Mouse (Mus musculus): ENCODE measurements around the gene Tbc1d14. TPM values are rescaled to one million over a fixed set of nuclear protein-coding genes. Genes with fewer than 3 reads are reported as not detected.

The Tbc1d14 gene
- polyA plus RNA-seq, 1 experiment from 2014 or later = 63.8 TPM

- H3K9ac ChIP-seq (ENCODE audit: low read depth, low read length) = no peak overlapping the region
- no peak overlapping the region for H3K4me3 ChIP-seq (ENCODE audit: low read length)
- no peaks in the 10 kb centered on the region for H3K9me3 ChIP-seq (ENCODE audit: control insufficient read depth, low read length)
- H3K27me3 ChIP-seq (replicated peaks; ENCODE audit: control insufficient read depth, insufficient read depth, low read length) = no peaks in the 10 kb centered on the region
- H3K4me2 ChIP-seq (ENCODE audit: low read length) = no peak overlapping the region
- H3K36me3 ChIP-seq (ENCODE audit: control insufficient read depth, insufficient read depth, low read length) = no peaks in the 10 kb centered on the region
- 79% methylated on average over 2 of the region's 2 CpGs for WGBS
- H3K27ac ChIP-seq (ENCODE audit: low read depth, low read length) = no peak overlapping the region
- no peak for ATAC-seq
- no peaks in the 10 kb centered on the region; the same call in 1 of the 2 replicates for H3K4me1 ChIP-seq (ENCODE audit: control insufficient read depth, insufficient read depth, low read depth, low read length)
These were observed 39.9 kb downstream of the Tbc1d14 start for GRCm38 (mm10) chr5:36553056-36553606.

DNA sequence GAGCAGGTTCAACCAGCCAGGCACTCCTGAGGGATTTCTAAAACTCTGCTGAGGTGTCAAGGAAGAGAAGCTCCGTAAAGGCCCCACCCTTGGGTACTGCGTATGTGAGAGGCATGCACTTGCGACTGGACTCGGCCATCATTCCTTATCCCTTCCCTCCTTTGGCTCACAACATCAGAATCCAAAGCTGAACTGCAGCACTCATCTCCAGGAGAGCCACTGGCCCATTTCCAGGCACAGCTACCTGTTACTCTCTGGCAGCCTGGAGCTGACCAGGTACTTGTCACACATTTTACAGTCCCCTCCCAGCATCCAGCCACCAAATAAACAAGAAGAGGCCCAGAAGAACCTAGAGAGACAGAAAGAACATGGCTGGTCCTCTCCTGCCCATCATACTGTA, 40.7 kb downstream of the Tbc1d14 start:
- no peaks in the 10 kb centered on the region for H3K36me3 ChIP-seq (ENCODE audit: control insufficient read depth, insufficient read depth, low read length)
- H3K27me3 ChIP-seq (replicated peaks; ENCODE audit: control insufficient read depth, insufficient read depth, low read length) = no peaks in the 10 kb centered on the region
- H3K27ac ChIP-seq (ENCODE audit: low read depth, low read length) = no peak overlapping the region
- H3K4me2 ChIP-seq (ENCODE audit: low read length) = no peak overlapping the region
- WGBS = 94% methylated on average over 4 of the region's 4 CpGs
- no peak for ATAC-seq
- H3K4me1 ChIP-seq (ENCODE audit: control insufficient read depth, insufficient read depth, low read depth, low read length) = no peaks in the 10 kb centered on the region
- no peak overlapping the region for H3K9ac ChIP-seq (ENCODE audit: low read depth, low read length)
- no peaks in the 10 kb centered on the region for H3K9me3 ChIP-seq (ENCODE audit: control insufficient read depth, low read length)
- H3K4me3 ChIP-seq (ENCODE audit: low read length) = no peak overlapping the region

DNA sequence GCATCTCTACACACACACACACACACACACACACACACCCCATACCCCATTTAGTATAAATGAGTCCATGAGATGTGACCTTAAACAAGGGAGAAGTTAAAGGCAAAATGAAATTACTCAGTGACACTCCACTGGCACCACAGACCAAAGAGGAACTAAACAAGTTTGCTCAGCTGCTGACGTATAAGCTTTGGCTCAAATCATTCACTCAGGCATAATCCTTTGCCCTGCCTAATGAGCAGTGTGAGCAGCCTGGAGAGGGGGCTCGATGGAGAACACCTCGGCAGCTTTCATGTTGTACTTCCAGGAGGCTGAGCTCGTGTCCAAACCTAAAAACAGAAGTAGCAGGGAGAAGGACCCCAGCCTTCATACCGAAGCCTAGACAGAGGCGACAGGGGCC, 43.8 kb downstream of the Tbc1d14 start:
- Histone ChIP-seq H3K9ac (ENCODE audit: low read depth, low read length) (no peak overlapping the region), H3K27me3 (replicated peaks; ENCODE audit: control insufficient read depth, insufficient read depth, low read length) (no peaks in the 10 kb centered on the region), H3K4me1 (ENCODE audit: control insufficient read depth, insufficient read depth, low read depth, low read length) (no peaks in the 10 kb centered on the region), H3K27ac (ENCODE audit: low read depth, low read length) (no peak overlapping the region), H3K9me3 (ENCODE audit: control insufficient read depth, low read length) (no peaks in the 10 kb centered on the region), H3K4me3 (ENCODE audit: low read length) (no peak overlapping the region), H3K36me3 (ENCODE audit: control insufficient read depth, insufficient read depth, low read length) (no peaks in the 10 kb centered on the region), H3K4me2 (ENCODE audit: low read length) (no peak overlapping the region)
- no peak for ATAC-seq
- WGBS = 71% methylated on average over 6 of the region's 6 CpGs

DNA sequence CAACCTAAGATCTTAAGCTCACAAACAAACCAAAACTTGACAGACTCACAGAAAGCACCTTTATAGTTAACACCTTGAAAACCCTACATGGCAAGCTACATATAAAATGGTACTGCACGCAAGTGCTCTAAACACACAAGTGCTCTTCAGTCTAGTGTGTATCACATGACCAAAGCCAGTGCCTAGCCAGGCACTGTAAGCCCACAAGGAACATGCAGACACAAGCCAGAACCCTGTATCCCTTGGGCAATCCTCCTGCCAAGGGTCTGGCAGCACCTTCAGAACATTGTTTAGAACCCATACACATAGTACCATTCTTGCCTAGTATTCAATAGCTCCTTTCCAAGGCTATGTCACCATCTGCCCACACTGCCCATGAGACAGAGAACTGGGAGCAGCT, 48.3 kb downstream of the Tbc1d14 start:
- Histone ChIP-seq H3K4me2 (ENCODE audit: low read length) (no peak overlapping the region), H3K4me3 (ENCODE audit: low read length) (no peak overlapping the region), H3K27ac (ENCODE audit: low read depth, low read length) (no peak overlapping the region), H3K27me3 (replicated peaks; ENCODE audit: control insufficient read depth, insufficient read depth, low read length) (no peaks in the 10 kb centered on the region), H3K9ac (ENCODE audit: low read depth, low read length) (no peak overlapping the region), H3K9me3 (ENCODE audit: control insufficient read depth, low read length) (no peaks in the 10 kb centered on the region), H3K4me1 (ENCODE audit: control insufficient read depth, insufficient read depth, low read depth, low read length) (no peaks in the 10 kb centered on the region), H3K36me3 (ENCODE audit: control insufficient read depth, insufficient read depth, low read length) (no peaks in the 10 kb centered on the region)
- WGBS = 87% methylated on average over 1 of the region's 1 CpGs
- no peak for ATAC-seq

DNA sequence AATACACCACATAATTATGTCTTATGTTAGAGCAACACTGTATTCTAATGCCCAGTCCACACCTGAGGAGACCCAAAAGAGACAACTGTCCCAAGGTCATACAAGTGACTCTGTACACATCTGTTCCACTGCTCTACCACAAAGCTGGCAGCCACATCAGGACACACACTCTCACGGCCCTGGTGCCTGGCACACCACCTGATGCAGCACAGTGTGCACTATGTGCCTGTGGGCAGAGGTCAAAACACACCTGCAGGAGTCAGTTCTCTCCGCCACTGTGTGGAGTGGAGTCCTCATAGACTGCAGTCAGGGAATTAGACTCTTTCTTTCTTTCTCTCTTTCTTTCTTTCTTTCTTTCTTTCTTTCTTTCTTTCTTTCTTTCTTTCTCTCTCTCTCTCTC, 52.1 kb downstream of the Tbc1d14 start:
- Histone ChIP-seq H3K4me1 (ENCODE audit: control insufficient read depth, insufficient read depth, low read depth, low read length) (no peaks in the 10 kb centered on the region), H3K4me3 (ENCODE audit: low read length) (no peak overlapping the region), H3K4me2 (ENCODE audit: low read length) (no peak overlapping the region), H3K27me3 (replicated peaks; ENCODE audit: control insufficient read depth, insufficient read depth, low read length) (no peaks in the 10 kb centered on the region), H3K9ac (ENCODE audit: low read depth, low read length) (no peak overlapping the region), H3K36me3 (ENCODE audit: control insufficient read depth, insufficient read depth, low read length) (no peaks in the 10 kb centered on the region), H3K27ac (ENCODE audit: low read depth, low read length) (no peak overlapping the region), H3K9me3 (ENCODE audit: control insufficient read depth, low read length) (no peaks in the 10 kb centered on the region)
- 85% methylated on average over 2 of the region's 2 CpGs for WGBS
- no peak for ATAC-seq

- ATAC-seq = no peak
- no peak overlapping the region for H3K4me2 ChIP-seq (ENCODE audit: low read length)
- no peaks in the 10 kb centered on the region for H3K27me3 ChIP-seq (replicated peaks; ENCODE audit: control insufficient read depth, insufficient read depth, low read length)
- no peak overlapping the region for H3K4me3 ChIP-seq (ENCODE audit: low read length)
- H3K27ac ChIP-seq (ENCODE audit: low read depth, low read length) = no peak overlapping the region
- WGBS = 47% methylated on average over 4 of the region's 4 CpGs
- H3K9me3 ChIP-seq (ENCODE audit: control insufficient read depth, low read length) = no peaks in the 10 kb centered on the region
- H3K4me1 ChIP-seq (ENCODE audit: control insufficient read depth, insufficient read depth, low read depth, low read length) = no peaks in the 10 kb centered on the region
- no peaks in the 10 kb centered on the region for H3K36me3 ChIP-seq (ENCODE audit: control insufficient read depth, insufficient read depth, low read length)
- no peak overlapping the region for H3K9ac ChIP-seq (ENCODE audit: low read depth, low read length)
These were observed 54.4 kb downstream of the Tbc1d14 start for GRCm38 (mm10) chr5:36538576-36539187.

DNA sequence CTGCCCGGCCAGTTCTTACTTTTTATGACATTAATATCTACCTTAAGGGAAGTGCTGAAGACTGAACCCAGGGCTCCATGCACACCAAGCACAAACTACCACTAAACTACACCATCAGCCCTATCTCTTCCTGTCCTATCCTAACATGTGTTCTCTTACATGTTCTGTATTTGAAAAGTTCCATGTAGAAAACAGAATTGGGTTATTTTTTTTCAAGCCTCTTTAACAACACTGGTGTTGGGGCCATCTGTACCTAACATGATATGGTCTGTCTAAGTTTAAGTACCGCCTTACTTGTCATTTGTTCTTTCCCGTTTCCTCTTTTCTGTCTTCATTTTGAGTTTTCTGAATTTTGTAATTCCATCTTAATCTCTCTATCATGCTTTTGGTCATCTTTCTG, 56.7 kb downstream of the Tbc1d14 start:
- ATAC-seq = no peak
- Histone ChIP-seq H3K9me3 (ENCODE audit: control insufficient read depth, low read length) (no peaks in the 10 kb centered on the region), H3K27ac (ENCODE audit: low read depth, low read length) (no peak overlapping the region), H3K4me2 (ENCODE audit: low read length) (no peak overlapping the region), H3K4me3 (ENCODE audit: low read length) (no peak overlapping the region), H3K36me3 (ENCODE audit: control insufficient read depth, insufficient read depth, low read length) (no peaks in the 10 kb centered on the region), H3K4me1 (ENCODE audit: control insufficient read depth, insufficient read depth, low read depth, low read length) (no peaks in the 10 kb centered on the region), H3K9ac (ENCODE audit: low read depth, low read length) (no peak overlapping the region), H3K27me3 (replicated peaks; ENCODE audit: control insufficient read depth, insufficient read depth, low read length) (no peaks in the 10 kb centered on the region)
- 91% methylated on average over 3 of the region's 3 CpGs for WGBS

DNA sequence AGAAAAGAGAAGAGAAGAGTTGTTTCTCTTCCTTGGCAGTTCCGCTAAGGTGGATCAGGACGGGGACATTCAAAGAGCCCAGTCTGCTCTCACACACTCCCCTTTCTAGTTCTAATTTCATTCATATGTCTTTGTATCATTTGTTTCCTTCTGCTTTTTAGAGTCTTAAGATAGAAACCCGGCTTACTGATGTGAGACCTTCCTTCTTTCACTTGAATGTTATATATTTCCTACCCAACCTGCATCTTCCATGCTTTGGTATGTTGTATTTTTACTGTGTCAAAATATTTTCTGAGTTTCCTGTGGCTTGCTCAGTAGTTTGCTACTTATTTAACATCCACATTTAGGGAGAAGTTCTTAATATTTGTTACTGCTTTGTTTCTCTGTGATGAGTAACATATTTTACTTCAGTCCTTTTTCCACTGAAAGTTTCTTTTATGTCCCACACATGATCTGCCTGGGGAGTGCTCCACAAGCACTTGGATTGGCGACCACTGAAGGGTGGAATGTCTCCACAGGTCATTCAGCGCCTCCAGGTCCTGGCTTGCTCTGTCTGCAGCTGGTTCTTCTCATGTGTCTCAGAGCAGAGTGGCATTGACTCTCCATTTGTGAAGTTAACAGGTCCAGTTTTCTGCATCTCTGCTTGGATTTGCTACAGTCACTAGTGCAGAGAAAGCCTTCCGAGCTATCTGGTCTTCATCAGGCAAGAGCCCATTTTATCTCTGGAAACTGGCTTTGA, 57.5 kb downstream of the Tbc1d14 start:
- no peak overlapping the region for H3K27ac ChIP-seq (ENCODE audit: low read depth, low read length)
- H3K36me3 ChIP-seq (ENCODE audit: control insufficient read depth, insufficient read depth, low read length) = no peaks in the 10 kb centered on the region
- no peaks in the 10 kb centered on the region for H3K9me3 ChIP-seq (ENCODE audit: control insufficient read depth, low read length)
- no peaks in the 10 kb centered on the region; the same call in 1 of the 2 replicates for H3K4me1 ChIP-seq (ENCODE audit: control insufficient read depth, insufficient read depth, low read depth, low read length)
- H3K9ac ChIP-seq (ENCODE audit: low read depth, low read length) = no peak overlapping the region
- no peak for ATAC-seq
- no peak overlapping the region for H3K4me2 ChIP-seq (ENCODE audit: low read length)
- 86% methylated on average over 6 of the region's 6 CpGs for WGBS
- H3K27me3 ChIP-seq (replicated peaks; ENCODE audit: control insufficient read depth, insufficient read depth, low read length) = no peaks in the 10 kb centered on the region
- no peak overlapping the region for H3K4me3 ChIP-seq (ENCODE audit: low read length)

- Histone ChIP-seq H3K4me1 (ENCODE audit: control insufficient read depth, insufficient read depth, low read depth, low read length) (peaks cover 2% of the 10 kb centered on the region), H3K4me2 (ENCODE audit: low read length) (no peak overlapping the region), H3K9me3 (ENCODE audit: control insufficient read depth, low read length) (no peaks in the 10 kb centered on the region), H3K27ac (ENCODE audit: low read depth, low read length) (no peak overlapping the region), H3K4me3 (ENCODE audit: low read length) (no peak overlapping the region), H3K27me3 (replicated peaks; ENCODE audit: control insufficient read depth, insufficient read depth, low read length) (no peaks in the 10 kb centered on the region), H3K36me3 (ENCODE audit: control insufficient read depth, insufficient read depth, low read length) (no peaks in the 10 kb centered on the region), H3K9ac (ENCODE audit: low read depth, low read length) (no peak overlapping the region)
- no peak for ATAC-seq
- WGBS = 95% methylated on average over 6 of the region's 6 CpGs
These were observed 58.5 kb downstream of the Tbc1d14 start for GRCm38 (mm10) chr5:36534455-36535030.
